Mouse (Mus musculus): ENCODE measurements at regions not wholly inside any gene's neighbourhood (a gene's known extent, or its start where the extent isn't known, plus 50 kb on each side); places are given as distances from the start of the nearest gene placed in this dataset.

GRCm38 (mm10) chr2:167767962-167768361, 78.3 kb upstream of the Tmem189 start:
- ATAC-seq = no peak
- Histone ChIP-seq H3K4me2 (replicated peaks) (no peak overlapping the region), H3K27me3 (replicated peaks) (no peaks in the 10 kb centered on the region), H3K36me3 (no peaks in the 10 kb centered on the region), H3K9me3 (no peaks in the 10 kb centered on the region), H3K4me3 (replicated peaks) (no peak overlapping the region), H3K27ac (no peak overlapping the region), H3K9ac (no peak overlapping the region), H3K4me1 (replicated peaks) (peaks cover 25% of the 10 kb centered on the region)
- 58% methylated on average over 13 of the region's 13 CpGs for WGBS

- Histone ChIP-seq H3K4me3 (replicated peaks) (no peak overlapping the region), H3K4me1 (replicated peaks) (peaks cover 25% of the 10 kb centered on the region), H3K9me3 (no peaks in the 10 kb centered on the region), H3K36me3 (no peaks in the 10 kb centered on the region), H3K27ac (no peak overlapping the region), H3K4me2 (replicated peaks) (no peak overlapping the region), H3K9ac (no peak overlapping the region), H3K27me3 (replicated peaks) (no peaks in the 10 kb centered on the region)
- ATAC-seq = no peak
- WGBS = 83% methylated on average over 8 of the region's 8 CpGs
Measured at GRCm38 (mm10) chr2:167767371-167767770, 77.7 kb upstream of the Tmem189 start.

GRCm38 (mm10) chr2:167765811-167766210, 76.2 kb upstream of the Tmem189 start:
- Histone ChIP-seq H3K4me3 (replicated peaks) (no peak overlapping the region), H3K27me3 (replicated peaks) (no peaks in the 10 kb centered on the region), H3K9me3 (no peaks in the 10 kb centered on the region), H3K4me1 (replicated peaks) (peaks cover 22% of the 10 kb centered on the region), H3K27ac (no peak overlapping the region), H3K36me3 (no peaks in the 10 kb centered on the region), H3K9ac (no peak overlapping the region), H3K4me2 (replicated peaks) (no peak overlapping the region)
- no peak for ATAC-seq
- 90% methylated on average over 6 of the region's 6 CpGs for WGBS

DNA sequence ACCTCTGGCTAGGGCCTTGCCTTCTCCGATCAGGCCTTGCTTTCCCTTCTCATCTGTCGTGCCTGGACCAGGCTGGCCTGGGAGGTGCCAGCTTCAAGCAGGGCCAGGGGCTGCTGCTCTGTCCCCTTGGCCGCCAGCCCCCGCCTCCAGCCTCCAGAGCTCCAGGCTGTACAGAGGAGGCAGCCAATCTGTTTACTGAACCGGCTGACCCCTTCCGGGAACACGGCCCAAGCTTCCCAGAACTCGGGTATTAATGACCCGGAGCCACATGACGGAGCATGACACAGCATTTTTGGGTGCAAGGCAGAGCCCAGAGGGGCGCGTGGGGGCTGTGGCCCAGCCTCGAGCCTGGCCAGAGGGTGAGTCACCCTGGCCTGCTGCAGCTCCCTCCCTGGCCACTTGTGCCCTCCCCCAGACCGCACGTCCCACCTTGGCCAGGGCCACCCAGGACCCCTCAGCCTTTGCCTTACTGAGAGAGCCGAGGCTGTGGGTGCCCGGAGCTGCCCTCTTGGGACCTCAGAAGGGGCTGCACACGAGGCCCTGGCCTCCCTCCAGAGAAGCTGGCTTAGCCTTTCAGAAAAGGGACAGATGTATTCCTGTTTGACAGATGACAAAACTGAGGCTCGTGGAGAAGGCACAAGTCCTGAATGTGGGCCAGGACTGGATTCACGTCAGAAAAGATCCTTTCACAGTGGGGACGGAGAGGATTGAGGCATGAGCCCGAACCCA, 75.6 kb upstream of the Tmem189 start:
- WGBS = 34% methylated on average over 22 of the region's 22 CpGs
- H3K27me3 ChIP-seq (replicated peaks) = no peaks in the 10 kb centered on the region
- H3K4me1 ChIP-seq (replicated peaks) = peaks cover 27% of the 10 kb centered on the region
- no peak overlapping the region for H3K4me2 ChIP-seq (replicated peaks)
- no peak overlapping the region for H3K4me3 ChIP-seq (replicated peaks)
- peak overlapping the region; percentile 42 for H3K27ac ChIP-seq
- no peak overlapping the region for H3K9ac ChIP-seq
- peak; percentile 69 for ATAC-seq
- H3K36me3 ChIP-seq = no peaks in the 10 kb centered on the region
- H3K9me3 ChIP-seq = no peaks in the 10 kb centered on the region

- no peak overlapping the region for H3K4me2 ChIP-seq (replicated peaks)
- H3K36me3 ChIP-seq = no peaks in the 10 kb centered on the region
- 87% methylated on average over 7 of the region's 7 CpGs for WGBS
- H3K4me3 ChIP-seq (replicated peaks) = no peak overlapping the region
- H3K27ac ChIP-seq = no peak overlapping the region
- ATAC-seq = no peak
- H3K9ac ChIP-seq = no peak overlapping the region
- H3K27me3 ChIP-seq (replicated peaks) = no peaks in the 10 kb centered on the region
- H3K9me3 ChIP-seq = no peaks in the 10 kb centered on the region
- peaks cover 27% of the 10 kb centered on the region for H3K4me1 ChIP-seq (replicated peaks)
Measured at GRCm38 (mm10) chr2:167763891-167764410, 74.3 kb upstream of the Tmem189 start.

DNA sequence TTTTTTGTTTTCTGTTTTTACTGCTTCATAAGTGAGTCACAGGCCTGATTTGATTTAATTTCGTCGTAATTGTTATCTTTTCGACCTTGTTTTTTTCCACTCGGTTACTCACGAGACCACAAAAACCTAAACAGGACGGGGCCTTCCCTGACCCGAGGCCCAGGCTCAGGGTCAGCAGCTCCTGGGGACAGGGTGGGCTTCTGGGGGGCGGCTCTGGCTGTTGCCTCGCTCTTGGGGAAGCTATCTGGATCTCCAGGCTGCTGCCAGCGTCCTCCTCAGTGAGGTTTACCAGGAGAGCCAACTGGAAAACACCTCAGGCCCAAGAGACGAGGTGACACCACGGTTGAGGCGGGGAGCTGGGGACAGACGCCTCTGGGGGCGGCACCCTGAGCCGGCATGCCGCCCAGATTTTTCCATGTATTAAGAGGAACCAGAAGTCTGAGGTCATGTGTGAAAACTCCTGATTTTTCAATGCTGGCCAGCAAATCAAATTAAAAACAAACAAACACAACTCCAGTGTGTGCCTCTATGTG, 71.8 kb upstream of the Tmem189 start:
- no peaks in the 10 kb centered on the region for H3K27me3 ChIP-seq (replicated peaks)
- no peak for ATAC-seq
- 76% methylated on average over 17 of the region's 17 CpGs for WGBS
- H3K9me3 ChIP-seq = no peaks in the 10 kb centered on the region
- H3K27ac ChIP-seq = no peak overlapping the region
- no peak overlapping the region for H3K9ac ChIP-seq
- H3K36me3 ChIP-seq = no peaks in the 10 kb centered on the region
- no peak overlapping the region for H3K4me3 ChIP-seq (replicated peaks)
- H3K4me1 ChIP-seq (replicated peaks) = peaks cover 28% of the 10 kb centered on the region
- no peak overlapping the region for H3K4me2 ChIP-seq (replicated peaks)

DNA sequence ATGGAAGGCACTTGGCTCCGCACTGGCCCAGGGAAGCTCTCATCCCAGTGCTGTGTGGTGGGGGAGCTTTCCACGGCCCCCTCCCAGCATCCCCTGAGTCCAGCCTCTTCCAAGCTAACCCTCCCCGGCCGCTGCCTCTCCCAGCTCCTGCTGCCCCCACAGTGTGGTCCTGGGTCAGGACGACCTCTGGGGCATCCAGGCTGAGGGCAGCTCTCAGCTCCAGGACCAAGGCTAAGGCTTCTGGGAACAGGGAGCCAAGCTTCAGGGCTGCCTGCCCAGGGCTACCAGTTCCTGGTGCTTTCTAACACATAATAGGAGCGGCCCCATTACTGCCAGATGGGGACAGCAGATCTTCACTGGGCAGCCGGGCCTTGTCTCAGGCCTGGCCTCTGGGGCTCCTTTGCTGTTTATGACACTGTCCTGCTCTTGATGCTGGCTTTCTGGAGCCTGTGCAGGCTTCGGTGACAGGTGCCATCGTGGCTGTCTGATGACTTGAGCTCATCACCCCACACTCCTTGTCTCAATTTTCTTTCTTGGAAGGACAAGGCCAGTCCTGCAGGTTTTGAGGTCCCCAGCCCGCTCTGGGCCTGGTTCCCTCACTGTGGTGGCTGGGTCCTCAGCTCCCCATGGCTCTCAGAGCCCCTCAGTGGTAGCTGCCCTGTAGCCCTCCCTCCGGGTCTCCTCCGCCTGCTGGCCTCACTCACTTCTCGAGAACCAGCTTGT, 71.2 kb upstream of the Tmem189 start:
- no peak overlapping the region for H3K4me2 ChIP-seq (replicated peaks)
- no peaks in the 10 kb centered on the region for H3K36me3 ChIP-seq
- no peak overlapping the region for H3K4me3 ChIP-seq (replicated peaks)
- H3K4me1 ChIP-seq (replicated peaks) = peaks cover 28% of the 10 kb centered on the region
- H3K9me3 ChIP-seq = no peaks in the 10 kb centered on the region
- no peak for ATAC-seq
- no peaks in the 10 kb centered on the region for H3K27me3 ChIP-seq (replicated peaks)
- H3K27ac ChIP-seq = 0 out of 2 replicates have a peak overlapping the region, but pooled peaks have one; percentile 4
- 80% methylated on average over 13 of the region's 13 CpGs for WGBS
- no peak overlapping the region for H3K9ac ChIP-seq

GRCm38 (mm10) chr2:167759603-167760390, 70.2 kb upstream of the Tmem189 start:
- peaks cover 21% of the 10 kb centered on the region for H3K4me1 ChIP-seq (replicated peaks)
- no peaks in the 10 kb centered on the region for H3K36me3 ChIP-seq
- H3K9me3 ChIP-seq = no peaks in the 10 kb centered on the region
- no peak overlapping the region for H3K4me3 ChIP-seq (replicated peaks)
- 77% methylated on average over 9 of the region's 9 CpGs for WGBS
- no peaks in the 10 kb centered on the region for H3K27me3 ChIP-seq (replicated peaks)
- H3K4me2 ChIP-seq (replicated peaks) = no peak overlapping the region
- no peak overlapping the region for H3K9ac ChIP-seq
- ATAC-seq = peak; percentile 83
- peak overlapping the region; percentile 27; the same call in 1 of the 2 replicates for H3K27ac ChIP-seq

- Histone ChIP-seq H3K36me3 (no peaks in the 10 kb centered on the region), H3K4me1 (replicated peaks) (0 out of 2 replicates have a peak, but pooled peaks cover 21% of the 10 kb centered on the region), H3K9ac (no peak overlapping the region), H3K27me3 (replicated peaks) (no peaks in the 10 kb centered on the region), H3K9me3 (no peaks in the 10 kb centered on the region), H3K27ac (no peak overlapping the region), H3K4me2 (replicated peaks) (no peak overlapping the region), H3K4me3 (replicated peaks) (no peak overlapping the region)
- ATAC-seq = 0 out of 2 replicates have a peak, but pooled peaks have one; percentile 18
- WGBS = 55% methylated on average over 12 of the region's 12 CpGs
Measured at GRCm38 (mm10) chr2:167757157-167757780, 67.6 kb upstream of the Tmem189 start.

DNA sequence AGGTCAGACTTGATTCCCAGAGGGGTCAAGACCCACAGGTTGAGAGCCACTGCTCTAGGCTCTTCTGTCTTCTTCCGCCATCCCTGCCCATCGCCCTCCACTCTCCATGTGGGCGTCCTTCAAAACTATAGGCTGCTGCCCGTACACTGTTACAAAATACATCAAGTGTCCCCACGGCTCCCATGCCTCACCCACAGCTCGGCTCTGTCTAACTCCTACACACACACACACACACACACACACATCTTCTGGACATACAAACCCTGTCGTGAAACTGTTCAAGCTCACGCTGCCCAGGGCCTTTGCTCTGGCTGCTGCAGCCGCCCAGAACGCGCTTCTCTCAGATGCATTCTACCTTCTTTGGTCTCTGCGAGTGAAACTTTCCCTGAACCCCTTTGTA, 67.1 kb upstream of the Tmem189 start:
- Histone ChIP-seq H3K9ac (no peak overlapping the region), H3K27me3 (replicated peaks) (no peaks in the 10 kb centered on the region), H3K4me1 (replicated peaks) (0 out of 2 replicates have a peak, but pooled peaks cover 21% of the 10 kb centered on the region), H3K36me3 (no peaks in the 10 kb centered on the region), H3K4me3 (replicated peaks) (no peak overlapping the region), H3K4me2 (replicated peaks) (no peak overlapping the region), H3K9me3 (no peaks in the 10 kb centered on the region), H3K27ac (no peak overlapping the region)
- 82% methylated on average over 12 of the region's 12 CpGs for WGBS
- ATAC-seq = no peak

GRCm38 (mm10) chr2:167754929-167755551, 65.4 kb upstream of the Tmem189 start:
- Histone ChIP-seq H3K9ac (no peak overlapping the region), H3K9me3 (no peaks in the 10 kb centered on the region), H3K27ac (no peak overlapping the region), H3K4me3 (replicated peaks) (no peak overlapping the region), H3K27me3 (replicated peaks) (no peaks in the 10 kb centered on the region), H3K4me2 (replicated peaks) (no peak overlapping the region), H3K4me1 (replicated peaks) (0 out of 2 replicates have a peak, but pooled peaks cover 13% of the 10 kb centered on the region), H3K36me3 (no peaks in the 10 kb centered on the region)
- no peak for ATAC-seq
- 70% methylated on average over 22 of the region's 22 CpGs for WGBS
